Mouse (Mus musculus) limb, embryonic 10.5 days (tissue): ENCODE measurements around the gene Hmga1. TPM values are rescaled to one million over a fixed set of nuclear protein-coding genes. Genes with fewer than 3 reads are reported as not detected.

Source experiments
- DNase-seq: peaks from one replicate; pipeline ENCODE4 v3.0.0-alpha.2; 2017; ENCODE audit warnings: low spot score
- H3K27ac ChIP-seq: fragments of 300-500 bp; sonication (generic); 2 replicates; pipeline ENCODE4 v1.5.1; 2016; ENCODE audit warnings: mild to moderate bottlenecking
- H3K27me3 ChIP-seq: fragments of 300-500 bp; sonication (generic); 2 replicates; pipeline ENCODE4 v1.6.1; 2016; ENCODE audit warnings: low read depth, mild to moderate bottlenecking; ENCODE audit not compliant: poor library complexity, severe bottlenecking
- H3K36me3 ChIP-seq: fragments of 300-500 bp; sonication (generic); 2 replicates; pipeline ENCODE4 v1.6.1; 2016; ENCODE audit warnings: mild to moderate bottlenecking, moderate library complexity
- H3K4me1 ChIP-seq: fragments of 300-500 bp; sonication (generic); 2 replicates; pipeline ENCODE4 v1.6.1; 2016
- H3K4me3 ChIP-seq: fragments of 300-500 bp; sonication (generic); 2 replicates; pipeline ENCODE4 v1.5.1; 2016; ENCODE audit warnings: mild to moderate bottlenecking, moderate library complexity
- H3K9me3 ChIP-seq: fragments of 300-500 bp; sonication (generic); replicated peaks from 2 replicates; pipeline ENCODE4 v1.6.1; 2016; ENCODE audit warnings: mild to moderate bottlenecking
- WGBS: fragments of 180-500 bp; shearing (Covaris S2); methylation state at CpG from one replicate; pipeline ENCODE4 v1.1.7; 2016; 5-methylcytosine and 5-hydroxymethylcytosine counted together
- polyA plus RNA-seq: library from polyadenylated mRNA; unstranded; fragments of >200 nt; fragmentation: Nextera tagmentation; extraction: Ambion mirVana; gene quantifications from 2 replicates; pipeline ENCODE4 v1.2.1, GENCODE M21; 2016

Hmga1 gene
- polyA plus RNA-seq, 1 experiment from 2014 or later: 904 TPM

- 90% methylated on average over 8 of the region's 8 CpGs for WGBS
- no peak for DNase-seq
- H3K4me3 ChIP-seq: no peak overlapping the region
- peaks cover 9% of the 10 kb centered on the region for H3K4me1 ChIP-seq
- no peaks in the 10 kb centered on the region for H3K27me3 ChIP-seq
- H3K9me3 ChIP-seq: no peaks in the 10 kb centered on the region
- H3K36me3 ChIP-seq: peaks cover 95% of the 10 kb centered on the region
- H3K27ac ChIP-seq: 0 out of 2 replicates have a peak overlapping the region, but pooled peaks have one; percentile 32
Measured at GRCm38 (mm10) chr17:27588231-27588630, 31.9 kb downstream of the Hmga1 start.

DNA sequence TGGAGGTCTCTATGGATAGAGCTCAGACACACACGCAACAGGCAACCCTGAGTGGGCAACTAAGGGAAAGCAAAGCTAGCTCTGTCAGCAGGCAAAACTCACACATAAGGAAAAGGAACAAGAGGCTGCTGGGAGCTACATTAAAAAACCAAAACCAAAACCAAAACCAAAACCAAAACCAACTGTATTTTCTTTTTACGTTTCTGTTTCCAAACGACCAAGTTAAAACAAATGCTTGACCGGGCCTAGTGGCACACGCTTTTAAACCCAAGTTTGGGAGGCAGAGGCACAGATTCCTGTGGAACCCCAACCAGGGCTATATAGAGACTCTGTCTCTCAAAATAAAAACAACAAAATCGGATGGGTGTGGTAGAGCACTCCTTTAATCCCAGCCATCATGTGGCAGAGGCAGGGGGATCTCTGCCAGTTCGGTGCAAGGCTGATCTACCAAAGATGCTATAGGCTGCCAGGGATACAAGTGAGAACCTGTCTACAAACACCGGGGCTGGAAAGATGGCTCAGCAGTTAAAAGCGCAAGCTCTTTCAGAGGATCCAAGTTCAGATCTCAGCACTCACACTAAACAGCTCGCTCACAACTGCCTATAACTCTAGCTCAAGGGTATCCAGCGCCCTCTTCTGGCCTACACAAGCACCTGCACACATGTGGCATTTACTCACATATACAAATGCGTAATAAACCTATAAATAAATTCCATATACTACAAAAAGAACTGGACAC lies 35.7 kb downstream of the Hmga1 start:
- H3K4me3 ChIP-seq: no peak overlapping the region
- H3K27me3 ChIP-seq: no peaks in the 10 kb centered on the region
- no peak for DNase-seq
- peaks cover 97% of the 10 kb centered on the region for H3K36me3 ChIP-seq
- 89% methylated on average over 12 of the region's 12 CpGs for WGBS
- H3K9me3 ChIP-seq: no peaks in the 10 kb centered on the region
- no peak overlapping the region for H3K27ac ChIP-seq
- peaks cover 20% of the 10 kb centered on the region for H3K4me1 ChIP-seq

DNA sequence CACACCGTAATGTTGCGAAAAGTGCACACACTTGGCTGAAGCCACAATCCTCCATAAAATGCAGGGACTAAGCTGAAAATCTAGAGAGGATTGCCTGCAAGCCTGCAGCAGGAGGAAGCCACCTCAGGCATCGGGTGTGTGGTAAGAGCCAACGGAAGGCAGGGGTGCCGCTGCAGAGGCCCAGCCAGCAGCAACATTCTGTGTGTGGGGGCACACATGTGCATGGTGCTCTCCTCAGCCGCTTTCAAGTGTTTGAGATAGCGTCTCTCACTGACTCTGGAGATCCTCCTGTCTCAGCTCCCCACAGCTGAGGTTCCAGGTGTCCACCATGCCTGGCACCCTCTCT lies 36.2 kb downstream of the Hmga1 start:
- no peaks in the 10 kb centered on the region for H3K9me3 ChIP-seq
- DNase-seq: no peak
- H3K4me1 ChIP-seq: peaks cover 22% of the 10 kb centered on the region
- no peak overlapping the region for H3K4me3 ChIP-seq
- WGBS: 95% methylated on average over 7 of the region's 7 CpGs
- H3K27ac ChIP-seq: no peak overlapping the region
- H3K27me3 ChIP-seq: no peaks in the 10 kb centered on the region
- H3K36me3 ChIP-seq: peaks cover 95% of the 10 kb centered on the region

GRCm38 (mm10) chr17:27595659-27596375 lies 39.5 kb downstream of the Hmga1 start:
- Histone ChIP-seq H3K36me3 (peaks cover 62% of the 10 kb centered on the region), H3K9me3 (no peaks in the 10 kb centered on the region), H3K4me3 (no peak overlapping the region), H3K4me1 (peaks cover 20% of the 10 kb centered on the region), H3K27ac (no peak overlapping the region), H3K27me3 (no peaks in the 10 kb centered on the region)
- no peak for DNase-seq
- WGBS: 90% methylated on average over 15 of the region's 15 CpGs

DNA sequence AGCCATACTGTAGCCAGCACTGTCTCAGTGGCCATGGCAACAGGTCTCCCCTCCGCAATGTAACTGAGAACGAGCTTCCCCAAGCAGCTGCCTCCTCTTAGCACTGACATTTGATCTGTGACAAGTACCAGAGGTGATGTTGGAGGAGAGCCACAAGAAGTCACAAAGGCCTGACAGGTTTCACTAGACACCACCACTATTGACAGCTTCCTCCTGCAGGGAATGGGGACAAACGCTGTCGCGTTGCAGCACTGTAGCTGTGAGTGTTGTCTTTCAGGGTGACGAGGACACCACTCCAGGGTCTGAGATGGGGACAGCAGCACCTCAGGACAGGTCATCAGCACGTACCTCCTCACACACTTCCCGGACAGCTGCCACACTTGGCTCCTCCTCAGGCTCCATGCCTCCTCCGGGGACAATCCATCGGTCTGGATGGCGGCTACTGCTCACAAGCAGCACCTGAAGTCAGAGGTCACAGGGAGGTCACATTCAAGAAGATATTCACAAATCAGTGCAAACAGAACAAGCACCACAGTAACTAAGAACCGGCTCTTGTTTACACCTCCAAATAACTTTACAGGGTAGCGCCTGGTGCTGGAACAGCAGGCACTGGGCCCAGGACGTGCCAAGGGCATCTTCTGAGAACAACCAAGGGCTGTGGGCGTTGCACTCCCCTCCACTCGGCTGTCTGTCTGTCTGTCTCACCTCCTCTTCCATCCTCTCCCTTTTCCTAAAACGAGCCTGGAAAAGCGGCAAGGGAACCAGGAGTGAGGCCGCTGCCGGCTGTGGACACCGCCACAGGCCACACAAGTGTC lies 40.3 kb downstream of the Hmga1 start:
- Histone ChIP-seq H3K9me3 (no peaks in the 10 kb centered on the region), H3K27ac (no peak overlapping the region), H3K36me3 (peaks cover 54% of the 10 kb centered on the region), H3K4me1 (peaks cover 19% of the 10 kb centered on the region), H3K4me3 (no peak overlapping the region), H3K27me3 (no peaks in the 10 kb centered on the region)
- DNase-seq: no peak
- 63% methylated on average over 21 of the region's 21 CpGs for WGBS

DNA sequence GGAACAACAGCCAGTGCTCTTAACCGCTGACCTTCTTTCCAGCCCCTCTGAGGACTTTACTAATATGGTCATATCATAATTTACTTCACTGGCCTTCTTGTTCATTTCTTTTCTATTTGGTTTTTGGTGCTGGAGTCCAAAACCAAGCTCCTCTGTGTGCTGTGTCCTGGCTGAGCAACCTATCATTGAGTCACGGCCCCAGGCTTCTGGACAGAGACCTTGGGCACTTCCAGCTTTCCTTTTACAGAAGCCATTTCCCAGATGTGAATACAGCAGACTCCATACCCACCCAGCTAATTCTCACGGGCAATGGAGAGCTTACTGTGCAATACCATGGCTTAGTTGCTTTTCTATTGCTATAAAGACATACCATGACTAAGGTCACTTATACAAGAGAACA lies 44.0 kb downstream of the Hmga1 start:
- Histone ChIP-seq H3K9me3 (no peaks in the 10 kb centered on the region), H3K27me3 (no peaks in the 10 kb centered on the region), H3K27ac (no peak overlapping the region), H3K36me3 (peaks cover 41% of the 10 kb centered on the region), H3K4me3 (no peak overlapping the region), H3K4me1 (peaks cover 38% of the 10 kb centered on the region)
- WGBS: 90% methylated on average over 3 of the region's 3 CpGs
- no peak for DNase-seq

GRCm38 (mm10) chr17:27600869-27601268 lies 44.6 kb downstream of the Hmga1 start:
- WGBS: 78% methylated on average over 5 of the region's 5 CpGs
- no peak overlapping the region for H3K4me3 ChIP-seq
- no peak overlapping the region for H3K27ac ChIP-seq
- H3K27me3 ChIP-seq: no peaks in the 10 kb centered on the region
- no peak for DNase-seq
- H3K9me3 ChIP-seq: no peaks in the 10 kb centered on the region
- peaks cover 37% of the 10 kb centered on the region for H3K36me3 ChIP-seq
- peaks cover 38% of the 10 kb centered on the region for H3K4me1 ChIP-seq

GRCm38 (mm10) chr17:27603036-27603435 lies 46.7 kb downstream of the Hmga1 start:
- 95% methylated on average over 2 of the region's 2 CpGs for WGBS
- DNase-seq: no peak
- H3K27ac ChIP-seq: no peak overlapping the region
- H3K36me3 ChIP-seq: peaks cover 31% of the 10 kb centered on the region
- H3K4me3 ChIP-seq: no peak overlapping the region
- no peaks in the 10 kb centered on the region for H3K27me3 ChIP-seq
- H3K9me3 ChIP-seq: no peaks in the 10 kb centered on the region
- H3K4me1 ChIP-seq: peaks cover 25% of the 10 kb centered on the region

GRCm38 (mm10) chr17:27603522-27604234 lies 47.4 kb downstream of the Hmga1 start:
- H3K27me3 ChIP-seq: no peaks in the 10 kb centered on the region
- H3K4me3 ChIP-seq: no peak overlapping the region
- no peak for DNase-seq
- peaks cover 25% of the 10 kb centered on the region for H3K4me1 ChIP-seq
- no peak overlapping the region for H3K27ac ChIP-seq
- H3K36me3 ChIP-seq: peaks cover 36% of the 10 kb centered on the region
- H3K9me3 ChIP-seq: no peaks in the 10 kb centered on the region
- 87% methylated on average over 21 of the region's 21 CpGs for WGBS

DNA sequence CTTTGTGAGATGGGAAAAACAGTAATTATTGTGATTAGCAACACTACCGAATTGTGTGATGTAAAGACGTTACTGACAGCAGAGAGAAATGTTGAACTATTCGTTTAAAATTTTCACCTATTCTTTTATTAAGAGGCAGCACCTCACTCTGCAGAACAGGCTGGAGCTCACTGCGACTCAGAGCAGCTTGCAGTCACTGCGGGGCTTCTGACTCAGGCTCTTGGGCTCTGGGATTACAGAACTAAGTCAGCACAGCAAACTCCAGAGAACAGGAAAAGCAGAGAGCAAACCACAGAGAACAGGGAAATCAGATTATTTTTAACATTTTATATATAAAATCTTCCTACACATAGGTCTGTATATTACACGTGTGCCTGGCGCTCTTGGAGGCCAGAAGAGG lies 53.3 kb downstream of the Hmga1 start:
- Histone ChIP-seq H3K4me1 (peaks cover 14% of the 10 kb centered on the region; the same call in 1 of the 2 replicates), H3K4me3 (no peak overlapping the region), H3K27me3 (no peaks in the 10 kb centered on the region), H3K27ac (no peak overlapping the region), H3K9me3 (no peaks in the 10 kb centered on the region), H3K36me3 (peaks cover 46% of the 10 kb centered on the region)
- WGBS: 92% methylated on average over 7 of the region's 7 CpGs
- DNase-seq: no peak

DNA sequence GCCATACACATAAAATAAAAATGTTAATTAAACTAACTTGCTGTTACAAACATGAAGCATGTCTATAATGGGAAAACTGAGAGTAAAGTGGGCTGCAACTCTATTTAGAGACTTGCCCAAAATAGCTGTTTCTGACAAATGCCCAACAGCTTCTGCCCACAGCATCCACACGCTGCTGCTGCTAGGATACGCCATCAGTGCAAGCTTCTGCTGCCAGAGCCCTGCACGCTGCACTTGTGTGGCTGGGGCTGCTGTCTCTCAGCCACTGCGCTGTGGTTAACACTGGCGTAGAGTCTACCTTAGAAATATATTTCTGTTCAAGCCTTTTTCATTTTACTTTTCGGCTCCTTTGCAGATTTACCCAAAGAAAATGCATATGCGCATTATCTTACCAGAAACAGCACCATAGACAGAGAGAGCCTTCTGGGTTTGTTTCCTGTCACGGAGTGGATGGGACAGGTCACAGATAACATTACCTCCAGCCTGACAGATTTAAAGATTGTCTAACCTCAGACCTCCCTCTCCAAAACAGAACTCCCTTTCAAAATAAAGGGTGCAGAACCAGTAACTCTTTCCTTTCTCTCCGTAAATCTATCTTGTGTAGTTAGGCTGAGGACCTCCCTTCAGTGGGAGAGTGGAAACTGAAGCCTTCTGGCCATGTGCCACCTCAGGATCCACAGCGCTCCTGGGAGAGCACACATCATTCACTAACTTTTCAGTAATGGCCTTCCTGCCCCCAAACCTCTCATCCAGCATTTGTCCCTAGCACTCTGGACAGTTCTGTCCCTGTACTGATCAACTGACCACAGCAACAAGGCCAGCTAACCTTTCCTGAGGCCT lies 54.6 kb downstream of the Hmga1 start:
- no peak overlapping the region for H3K27ac ChIP-seq
- no peak overlapping the region for H3K4me3 ChIP-seq
- H3K4me1 ChIP-seq: peaks cover 20% of the 10 kb centered on the region
- no peaks in the 10 kb centered on the region for H3K27me3 ChIP-seq
- DNase-seq: no peak
- H3K36me3 ChIP-seq: peaks cover 49% of the 10 kb centered on the region
- WGBS: 87% methylated on average over 10 of the region's 10 CpGs
- H3K9me3 ChIP-seq: no peaks in the 10 kb centered on the region

DNA sequence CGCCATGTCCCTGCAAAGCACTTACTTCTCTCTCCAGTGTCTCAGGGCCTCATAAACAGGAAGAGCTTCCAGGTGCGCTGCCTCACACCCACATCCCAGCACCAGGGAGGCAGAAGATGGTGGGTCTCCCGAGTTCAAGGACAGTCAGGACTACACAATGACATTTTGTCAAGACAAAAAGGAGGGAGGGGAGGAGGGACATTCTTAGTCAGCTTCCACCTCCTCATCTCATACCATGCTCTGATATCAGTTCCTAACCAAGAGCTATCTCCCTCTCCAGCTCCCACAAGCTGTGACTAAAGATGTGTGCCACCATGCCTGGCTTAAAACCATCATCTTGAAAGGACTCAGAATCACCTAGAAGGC lies 55.2 kb downstream of the Hmga1 start:
- H3K4me1 ChIP-seq: peaks cover 20% of the 10 kb centered on the region
- H3K36me3 ChIP-seq: peaks cover 50% of the 10 kb centered on the region
- WGBS: 70% methylated on average over 3 of the region's 3 CpGs
- no peak overlapping the region for H3K4me3 ChIP-seq
- H3K27me3 ChIP-seq: no peaks in the 10 kb centered on the region
- no peak for DNase-seq
- H3K9me3 ChIP-seq: no peaks in the 10 kb centered on the region
- no peak overlapping the region for H3K27ac ChIP-seq
